Mouse (Mus musculus) thymus, adult 2 months (tissue): ENCODE results near the gene Rims4.

ENCODE experiments used
- CTCF ChIP-seq: fragments of 200-500 bp; IDR thresholded peaks from 2 replicates; pipeline ENCODE4 v1.5.1; 2012; ENCODE audit warnings: mild to moderate bottlenecking, control low read depth, low read length, moderate library complexity, borderline replicate concordance; ENCODE audit not compliant: control insufficient read depth, poor library complexity, insufficient read depth; ENCODE audit errors: extremely low read depth
- POLR2A ChIP-seq: fragments of 200-500 bp; IDR thresholded peaks from 2 replicates; pipeline ENCODE4 v1.6.1; 2012; ENCODE audit warnings: mild to moderate bottlenecking, low read length, control low read depth, moderate library complexity; ENCODE audit not compliant: control insufficient read depth, poor library complexity, insufficient read depth; ENCODE audit errors: extremely low read depth

DNA sequence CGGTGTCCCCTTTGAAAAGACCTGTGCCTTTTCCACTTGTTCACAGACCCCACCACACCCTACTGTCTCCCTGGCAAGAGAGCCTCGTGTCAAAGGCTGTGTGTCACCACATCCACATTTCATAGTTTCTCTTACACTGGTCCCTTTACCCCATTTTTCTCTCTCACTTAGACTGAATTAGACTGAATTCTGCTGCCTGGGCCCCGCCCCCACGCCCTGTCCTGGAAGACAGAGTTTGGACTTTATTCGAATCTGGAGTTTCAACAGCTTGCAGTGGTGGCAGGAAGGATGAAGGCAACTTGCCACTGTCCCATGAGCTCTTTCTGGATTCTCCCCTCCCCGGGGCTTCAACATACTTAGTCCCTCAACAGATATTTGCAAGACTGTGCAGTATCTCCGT, 47.2 kb upstream of the Rims4 start:
- TF ChIP-seq CTCF (no peak), POLR2A (no peak)
